17 mouse cellular contexts compared by ENCODE assay signal in the genomic region with DNA sequence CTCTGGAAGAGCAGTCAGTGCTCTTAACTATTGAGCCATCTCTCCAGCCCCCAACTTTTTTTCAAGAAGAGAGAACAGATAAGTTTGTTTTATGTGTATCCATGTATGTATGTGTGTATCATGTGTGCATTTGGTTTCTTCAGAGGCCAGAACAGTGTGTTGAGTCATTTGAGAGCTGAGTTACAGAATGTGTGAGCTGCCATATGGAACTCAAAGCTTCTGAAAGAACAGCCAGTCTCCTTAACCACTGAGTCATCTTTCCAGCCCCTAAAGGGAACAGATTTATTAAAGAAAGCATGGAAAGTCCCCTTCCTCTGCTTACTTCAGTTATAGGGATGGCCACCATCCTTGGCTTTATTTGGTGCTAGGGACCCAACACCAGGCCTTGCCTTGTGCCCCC.
"Had no signal": no experiment of that assay in that cellular context is flagged by ENCODE, and none has a peak within 500 bp of the region (broad histone marks: within the 10 kb centered on the region; RNA-seq: fewer than 3 reads in every experiment).

No protein-coding gene starts in this region.

- DNase-seq: liver, postnatal 0 days; lung, adult 2 months; lung, postnatal 14 days; lung, postnatal 36 days; thymus, adult 2 months; thymus, postnatal 25 days; thymus, postnatal 4 days had no signal

- H3K27me3 ChIP-seq: lung, embryonic 15.5 days; megakaryocyte, embryonic 14.5 days; midbrain, embryonic 13.5 days; midbrain, embryonic 15.5 days; neural tube, embryonic 12.5 days; stomach, embryonic 15.5 days had no signal

- H3K4me1 ChIP-seq: lung, embryonic 15.5 days; midbrain, embryonic 15.5 days; neural tube, embryonic 12.5 days; stomach, embryonic 15.5 days had no signal

- H3K9me3 ChIP-seq: lung, embryonic 15.5 days; megakaryocyte, embryonic 14.5 days; midbrain, embryonic 13.5 days; midbrain, embryonic 15.5 days; neural tube, embryonic 12.5 days; stomach, embryonic 15.5 days had no signal

- H3K27ac ChIP-seq: lung, embryonic 15.5 days; macrophage; midbrain, embryonic 13.5 days; midbrain, embryonic 15.5 days; neural tube, embryonic 12.5 days; stomach, embryonic 15.5 days; stomach, postnatal 0 days had no signal

- H3K4me2 ChIP-seq: lung, embryonic 15.5 days; midbrain, embryonic 11.5 days; midbrain, embryonic 13.5 days; midbrain, embryonic 15.5 days; neural tube, embryonic 12.5 days; stomach, embryonic 15.5 days had no signal

- H3K36me3 ChIP-seq: stomach, embryonic 15.5 days had no signal

- H3K9ac ChIP-seq: liver, postnatal 0 days; lung, embryonic 15.5 days; midbrain, embryonic 13.5 days; midbrain, embryonic 15.5 days; neural tube, embryonic 12.5 days; stomach, embryonic 15.5 days had no signal

- ATAC-seq: liver, postnatal 0 days; lung, postnatal 0 days; midbrain, embryonic 13.5 days; midbrain, embryonic 15.5 days had no signal

- H3K4me3 ChIP-seq: lung, embryonic 15.5 days; megakaryocyte, embryonic 14.5 days; midbrain, embryonic 13.5 days; midbrain, embryonic 15.5 days; neural tube, embryonic 12.5 days; stomach, embryonic 15.5 days had no signal
